Mouse (Mus musculus) left cerebral cortex, postnatal 14 days (tissue): Measurements from ENCODE around the gene Rplp2. TPM values are rescaled to one million over a fixed set of nuclear protein-coding genes. Genes with fewer than 3 reads are reported as not detected.

ENCODE experiments used
- DNase-seq, 2 experiments: peaks; one replicate each; pipeline ENCODE4 v3.0.0; 2021 to 2022; ENCODE audit warnings: low spot score in 2 of 2, mixed read lengths in 1 of 2
- intact Hi-C: fragments of 180-260 bp; cut with DNase I; formaldehyde crosslinking; loops from one replicate; pipeline ENCODE4 v1.15.1; 2025
- total RNA-seq, 2 experiments: library from RNA; stranded (reverse); gene quantifications; 2 replicates each; pipeline ENCODE4 v1.2.3; 2021

Gene Rplp2
- total RNA-seq, 2 experiments from 2014 or later = 572 to 599 TPM

- no peak for DNase-seq
- intact Hi-C loops = no loop called here
Observed at GRCm38 (mm10) chr7:141429840-141430584, 17.2 kb upstream of the Rplp2 start.

- no peak for DNase-seq
- intact Hi-C loops = no loop called here
Observed at GRCm38 (mm10) chr7:141430585-141431240, 16.5 kb upstream of the Rplp2 start.

GRCm38 (mm10) chr7:141431434-141432185 is 15.6 kb upstream of the Rplp2 start:
- DNase-seq = no peak

GRCm38 (mm10) chr7:141432186-141432611 is 15.0 kb upstream of the Rplp2 start:
- DNase-seq = no peak
- intact Hi-C loops = no loop called here

More at GRCm38 (mm10) chr7:141431434-141432185, 15.6 kb upstream of the Rplp2 start:
- intact Hi-C loops = no loop called here

GRCm38 (mm10) chr7:141432741-141433516 is 14.2 kb upstream of the Rplp2 start:
- no peak for DNase-seq
- intact Hi-C loops = no loop called here

GRCm38 (mm10) chr7:141433517-141434400 is 13.4 kb upstream of the Rplp2 start:
- intact Hi-C loops = no loop called here
- no peak for DNase-seq

DNA sequence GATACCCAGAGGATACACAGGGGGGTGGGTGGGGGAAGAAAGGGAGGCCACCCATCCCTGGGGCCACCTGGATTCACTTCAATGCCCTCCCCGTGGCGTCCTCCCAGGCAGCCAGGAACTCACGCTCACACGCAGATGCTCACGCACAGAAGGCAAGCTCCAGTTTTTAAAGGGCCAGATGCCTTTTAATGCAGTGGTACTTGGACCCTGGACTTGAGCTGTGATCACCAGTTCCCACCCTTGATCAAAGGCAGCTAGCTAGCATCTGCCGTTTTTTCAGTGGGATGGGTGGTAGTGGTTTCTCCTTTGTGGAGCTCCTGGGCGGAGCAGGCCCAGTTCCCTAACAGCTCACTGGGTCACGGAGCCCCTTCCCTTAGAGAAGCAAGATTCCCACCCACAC is 12.7 kb upstream of the Rplp2 start:
- intact Hi-C loops = no loop called here
- DNase-seq = peak; percentile 74 to 80

GRCm38 (mm10) chr7:141435129-141435855 is 11.9 kb upstream of the Rplp2 start:
- peak; percentile 58 to 64 for DNase-seq
- intact Hi-C loops = no loop called here

DNA sequence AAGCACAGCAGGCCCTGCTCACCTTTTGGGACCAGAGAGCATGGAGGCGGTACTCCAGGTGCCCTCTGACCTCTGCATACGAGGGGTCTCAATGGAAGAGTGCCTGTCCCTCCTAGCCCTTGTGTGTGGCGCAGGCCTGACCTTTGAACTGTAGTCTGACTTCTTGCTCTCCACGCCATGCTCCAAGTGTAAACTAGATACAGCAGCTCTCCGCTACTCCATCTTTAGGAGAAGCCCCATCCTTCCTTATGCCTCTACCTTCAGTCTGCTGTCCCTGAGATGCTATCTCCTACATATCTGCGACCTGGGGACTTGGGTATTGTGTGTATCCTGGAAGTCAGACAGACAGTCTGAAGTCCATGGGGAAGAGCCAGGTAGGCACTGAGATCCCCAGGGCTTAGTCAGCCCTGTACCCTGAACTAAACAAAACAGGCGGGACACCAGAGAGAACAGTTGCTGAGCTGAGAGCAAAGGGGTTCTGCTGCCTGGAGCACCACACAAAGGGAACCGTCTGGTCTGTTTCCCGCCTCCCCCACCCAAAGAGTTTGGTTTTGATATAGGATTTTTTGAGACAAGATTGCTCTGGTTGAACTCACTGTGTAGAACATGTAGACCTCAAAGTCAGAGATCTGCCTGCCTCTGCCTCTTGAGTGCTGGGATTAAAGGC is 11.2 kb upstream of the Rplp2 start:
- DNase-seq = no peak
- intact Hi-C loops = no loop called here

GRCm38 (mm10) chr7:141436523-141436892 is 10.7 kb upstream of the Rplp2 start:
- DNase-seq = no peak
- intact Hi-C loops = no loop called here

DNA sequence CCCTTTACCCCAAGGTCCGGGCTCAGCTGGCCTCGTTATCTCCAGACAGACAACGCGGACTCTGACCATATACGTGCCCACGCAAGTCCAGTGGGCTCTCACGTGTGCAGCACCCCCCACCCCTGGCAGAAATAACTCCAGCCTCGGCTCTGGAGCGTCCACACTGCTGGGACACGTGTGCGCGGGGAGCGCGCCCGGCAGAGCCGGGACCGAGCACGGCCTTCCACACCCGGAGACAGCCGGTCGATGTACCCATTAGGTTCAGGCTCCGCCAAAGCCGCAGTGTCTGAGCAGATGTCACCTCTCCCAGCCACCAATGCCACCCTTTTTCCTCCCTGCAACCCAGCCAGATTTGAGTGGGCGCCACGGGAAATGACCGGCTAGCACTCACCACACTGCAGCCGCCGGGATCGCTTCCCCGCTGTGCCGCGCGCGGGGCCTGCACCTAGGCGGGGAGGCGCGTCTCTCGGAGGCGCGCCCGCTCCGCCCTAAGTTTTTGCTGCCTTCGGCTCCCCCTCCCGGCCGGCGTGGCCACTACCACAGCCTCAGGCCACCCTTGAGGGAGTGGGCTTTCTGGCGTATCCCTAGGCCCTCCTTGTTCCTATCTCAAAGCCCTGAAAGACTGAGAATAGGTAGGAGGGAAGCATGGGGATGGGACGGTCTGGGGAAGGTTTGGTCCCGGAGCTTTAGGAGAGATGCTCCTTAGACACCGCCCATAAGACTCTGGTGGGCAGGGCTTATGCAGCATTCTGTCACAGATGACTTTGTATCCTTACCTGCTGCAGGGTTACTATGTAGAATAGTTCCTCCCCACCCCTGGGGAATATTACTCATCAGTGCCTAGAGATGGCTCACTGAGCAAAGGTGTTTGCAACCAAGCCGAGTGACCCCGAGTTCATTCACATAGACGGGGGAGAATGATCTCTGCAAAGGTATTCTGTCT is 9.7 kb upstream of the Rplp2 start, which contains the start of gene Slc25a22:
Gene Slc25a22, minus strand, starts transcription at position 715 of the 943 bp plus-strand sequence.
- intact Hi-C loops = no loop called here
- peak; percentile 82 to 86 for DNase-seq

- no peak for DNase-seq
- intact Hi-C loops = no loop called here
Observed at GRCm38 (mm10) chr7:141438201-141438968, 8.8 kb upstream of the Rplp2 start.

GRCm38 (mm10) chr7:141439140-141439679 is 8.0 kb upstream of the Rplp2 start:
- intact Hi-C loops = no loop called here
- DNase-seq = no peak

DNA sequence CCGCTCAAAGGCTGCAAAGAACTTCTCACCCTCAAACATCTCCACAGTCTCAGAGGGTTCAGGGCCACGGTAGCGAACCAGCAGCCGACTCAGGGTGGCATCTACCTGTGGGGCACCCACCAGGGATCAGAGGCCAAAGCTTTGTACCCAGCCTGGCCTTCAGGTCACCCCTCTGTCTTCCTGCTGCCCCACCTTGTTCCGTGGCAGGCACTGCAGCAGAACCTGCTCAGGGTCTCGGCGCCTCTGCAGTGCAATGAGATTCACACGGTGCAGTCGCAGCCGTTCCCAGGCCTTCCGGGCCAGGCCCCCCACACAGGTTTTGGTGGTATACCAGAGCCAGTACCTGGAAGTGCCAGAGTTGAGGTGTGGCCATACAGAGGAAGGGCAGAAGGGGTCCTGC is 7.4 kb upstream of the Rplp2 start:
- intact Hi-C loops = no loop called here
- DNase-seq = no peak

DNA sequence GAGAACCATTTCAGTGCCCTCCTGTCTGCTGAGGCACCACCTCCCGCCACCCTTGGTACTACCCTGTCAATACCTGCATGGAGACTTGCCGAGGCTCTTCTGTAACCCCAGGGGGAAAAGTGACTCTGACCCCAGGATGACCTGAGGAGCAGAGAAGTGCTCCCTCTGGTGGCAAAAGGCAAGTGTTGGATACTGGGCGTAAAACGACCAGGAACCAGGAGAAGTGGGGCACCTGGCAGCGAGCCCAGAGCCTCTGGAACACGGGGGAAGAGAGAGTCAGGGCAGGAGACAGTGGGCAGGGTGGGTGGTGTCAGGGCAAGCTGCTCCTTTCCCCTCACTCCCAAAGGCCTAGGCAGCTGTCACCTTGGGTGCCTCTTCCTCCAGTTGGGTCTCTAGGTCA is 6.6 kb upstream of the Rplp2 start:
- intact Hi-C loops = no loop called here
- peak; percentile 61 to 66 for DNase-seq
